Comparison of ENCODE assay signal across 8 mouse cellular contexts in genomic region chr11:78163681-78164603, GRCm38 (mm10). TPM values are rescaled to one million over a fixed set of nuclear protein-coding genes. Genes with fewer than 3 reads are reported as not detected.
DNase-seq lines count a peak whose midpoint lies in the region; ATAC-seq and TF ChIP-seq lines count a peak whose summit lies in the region.

No protein-coding gene starts in this region.

- no peaks in the 10 kb centered on the region for H3K27me3 ChIP-seq in limb, embryonic 11.5 days (ENCODE audit: control insufficient read depth, insufficient read depth, low read length)
- no peaks in the 10 kb centered on the region for H3K27me3 ChIP-seq in midbrain, embryonic 15.5 days (replicated peaks)

- peaks cover 22% of the 10 kb centered on the region for H3K36me3 ChIP-seq in limb, embryonic 11.5 days (ENCODE audit: control insufficient read depth, insufficient read depth, low read length)
- H3K36me3 ChIP-seq in midbrain, embryonic 15.5 days (replicated peaks): peaks cover 15% of the 10 kb centered on the region

- H3K4me3 ChIP-seq in embryonic fibroblast, embryonic 13.5 days (ENCODE audit: insufficient read depth, low read length): peak overlapping the region; percentile 81
- H3K4me3 ChIP-seq in limb, embryonic 11.5 days (ENCODE audit: low read depth, low read length): peak overlapping the region; percentile 99
- peak overlapping the region; percentile 69 for H3K4me3 ChIP-seq in midbrain, embryonic 15.5 days

- intact Hi-C loops in heart, postnatal 25 days (cut with DNase I): no loop called here

- peak overlapping the region; percentile 65 for H3K27ac ChIP-seq in embryonic fibroblast, embryonic 13.5 days (ENCODE audit: insufficient read depth, low read length)
- H3K27ac ChIP-seq in limb, embryonic 11.5 days (replicated peaks; ENCODE audit: low read depth, low read length): peak overlapping the region; percentile 99
- peak overlapping the region; percentile 92 for H3K27ac ChIP-seq in midbrain, embryonic 15.5 days

- ATAC-seq in limb, embryonic 11.5 days (ENCODE audit: insufficient number of reproducible peaks, low FRiP score, low TSS enrichment, low read depth): peak; percentile 70
- peak; percentile 18 for ATAC-seq in midbrain, embryonic 15.5 days (replicated peaks)

- peak; percentile 63 for DNase-seq in A20 (ENCODE audit: low read depth, low spot score)
- DNase-seq in MN1 (ENCODE audit: low spot score): peak; percentile 67
- DNase-seq in heart, postnatal 25 days (ENCODE audit: low spot score): peak; percentile 44
- peak; percentile 88 for DNase-seq in limb, embryonic 11.5 days (ENCODE audit: low spot score)
- peak; percentile 71 for DNase-seq in testis, postnatal 14 days (ENCODE audit: low spot score)
- no peak for DNase-seq in left cerebral cortex, adult 11 months (ENCODE audit: low spot score)

- no peak for TF ChIP-seq CTCF in embryonic fibroblast, embryonic 13.5 days (IDR thresholded peaks at IDR 0.05; ENCODE audit: borderline replicate concordance, insufficient read depth, low read length)

- peaks cover 14% of the 10 kb centered on the region for H3K4me1 ChIP-seq in embryonic fibroblast, embryonic 13.5 days (ENCODE audit: control insufficient read depth, insufficient read depth, low read length)
- peaks cover 23% of the 10 kb centered on the region for H3K4me1 ChIP-seq in limb, embryonic 11.5 days (ENCODE audit: control insufficient read depth, insufficient read depth, low read length)
- peaks cover 33% of the 10 kb centered on the region for H3K4me1 ChIP-seq in midbrain, embryonic 15.5 days

- TF ChIP-seq POLR2A in embryonic fibroblast, embryonic 13.5 days (IDR thresholded peaks at IDR 0.05; ENCODE audit: low read depth, low read length): peak; percentile 42

- H3K9me3 ChIP-seq in limb, embryonic 11.5 days (ENCODE audit: control insufficient read depth, low read length): no peaks in the 10 kb centered on the region
- no peaks in the 10 kb centered on the region for H3K9me3 ChIP-seq in midbrain, embryonic 15.5 days

- H3K9ac ChIP-seq in limb, embryonic 11.5 days (ENCODE audit: low read length): peak overlapping the region; percentile 98
- peak overlapping the region; percentile 95 for H3K9ac ChIP-seq in midbrain, embryonic 15.5 days

- peak overlapping the region; percentile 61 for H3K4me2 ChIP-seq in limb, embryonic 11.5 days (ENCODE audit: low read depth, severe bottlenecking)
- peak overlapping the region; percentile 72 for H3K4me2 ChIP-seq in midbrain, embryonic 15.5 days

- WGBS in limb, embryonic 11.5 days: under 1% methylated on average over 22 of the region's 22 CpGs
- under 1% methylated on average over 22 of the region's 22 CpGs for WGBS in midbrain, embryonic 15.5 days

RNA-seq across cellular contexts. Expression of gene Traf4, which starts 1.4 kb away (rescaled TPM):
- polyA plus RNA-seq in embryonic fibroblast, embryonic 13.5 days (2011; ENCODE audit: insufficient read length, low read depth, missing spikeins): 40.5 and 45.1 TPM in 2 replicates
- 1 to 10 TPM; 4.6 to 6.7 TPM for total RNA-seq in heart, postnatal 25 days (2021)
- polyA plus RNA-seq in limb, embryonic 11.5 days (2014; fragmentation: Nextera tagmentation; extraction: Ambion mirVana): 92.6 and 114 TPM in 2 replicates
- polyA plus RNA-seq in midbrain, embryonic 15.5 days (2015; fragmentation: Nextera tagmentation; extraction: Ambion mirVana): 101 and 107 TPM in 2 replicates

RNA-seq across cellular contexts. Expression of gene Nek8, which starts 12.5 kb away (rescaled TPM):
- 12.0 and 17.9 TPM in 2 replicates for polyA plus RNA-seq in embryonic fibroblast, embryonic 13.5 days (2011; ENCODE audit: insufficient read length, low read depth, missing spikeins)
- total RNA-seq in heart, postnatal 25 days (2021): 1 to 10 TPM; 2.5 to 2.6 TPM
- 15.0 and 15.5 TPM in 2 replicates for polyA plus RNA-seq in limb, embryonic 11.5 days (2014; fragmentation: Nextera tagmentation; extraction: Ambion mirVana)
- 6.5 and 7.3 TPM in 2 replicates for polyA plus RNA-seq in midbrain, embryonic 15.5 days (2015; fragmentation: Nextera tagmentation; extraction: Ambion mirVana)

RNA-seq across cellular contexts. Expression of gene Tlcd1, which starts 12.6 kb away (rescaled TPM):
- polyA plus RNA-seq in embryonic fibroblast, embryonic 13.5 days (2011; ENCODE audit: insufficient read length, low read depth, missing spikeins): 13.6 and 15.3 TPM in 2 replicates
- 1 to 10 TPM; 5.5 to 7.2 TPM for total RNA-seq in heart, postnatal 25 days (2021)
- 8.7 and 10.4 TPM in 2 replicates for polyA plus RNA-seq in limb, embryonic 11.5 days (2014; fragmentation: Nextera tagmentation; extraction: Ambion mirVana)
- 7.4 and 7.6 TPM in 2 replicates for polyA plus RNA-seq in midbrain, embryonic 15.5 days (2015; fragmentation: Nextera tagmentation; extraction: Ambion mirVana)

RNA-seq across cellular contexts. Expression of gene Rpl23a, which starts 19.4 kb away (rescaled TPM):
- 2,180 and 2,276 TPM in 2 replicates for polyA plus RNA-seq in embryonic fibroblast, embryonic 13.5 days (2011; ENCODE audit: insufficient read length, low read depth, missing spikeins)
- total RNA-seq in heart, postnatal 25 days (2021): 100 to 1,000 TPM; 776 to 853 TPM
- 1,529 and 1,574 TPM in 2 replicates for polyA plus RNA-seq in limb, embryonic 11.5 days (2014; fragmentation: Nextera tagmentation; extraction: Ambion mirVana)
- polyA plus RNA-seq in midbrain, embryonic 15.5 days (2015; fragmentation: Nextera tagmentation; extraction: Ambion mirVana): 695 and 703 TPM in 2 replicates

RNA-seq across cellular contexts. Expression of gene Rab34, which starts 24.3 kb away (rescaled TPM):
- 112 and 127 TPM in 2 replicates for polyA plus RNA-seq in embryonic fibroblast, embryonic 13.5 days (2011; ENCODE audit: insufficient read length, low read depth, missing spikeins)
- 10 to 100 TPM; 11.2 to 12.2 TPM for total RNA-seq in heart, postnatal 25 days (2021)
- polyA plus RNA-seq in limb, embryonic 11.5 days (2014; fragmentation: Nextera tagmentation; extraction: Ambion mirVana): 142 and 144 TPM in 2 replicates
- 56.3 and 61.5 TPM in 2 replicates for polyA plus RNA-seq in midbrain, embryonic 15.5 days (2015; fragmentation: Nextera tagmentation; extraction: Ambion mirVana)
